Mouse (Mus musculus): Measurements from ENCODE around the gene Mgat4b. TPM values are rescaled to one million over a fixed set of nuclear protein-coding genes. Genes with fewer than 3 reads are reported as not detected.

Mgat4b gene
- polyA plus RNA-seq, 1 experiment from 2014 or later: 15.2 TPM

Small RNA genes within 50 kb of the gene (microRNA-seq; reads per million reads assigned to microRNA genes)
- gene Mir6919: 0.93 reads per million

Other genes starting within 250 kb of the Mgat4b start
- gene Rnf130, start 185.5 kb upstream of the Mgat4b start, polyA plus RNA-seq (2014; fragmentation: Nextera tagmentation; extraction: Ambion mirVana): 55.9 and 72.6 TPM in 2 replicates
- 23.3 and 28.3 TPM in 2 replicates for gene Tbc1d9b, start 79.5 kb upstream of the Mgat4b start, polyA plus RNA-seq (2014; fragmentation: Nextera tagmentation; extraction: Ambion mirVana)
- 34.5 and 41.5 TPM in 2 replicates for gene Mrnip, start 36.4 kb upstream of the Mgat4b start, polyA plus RNA-seq (2014; fragmentation: Nextera tagmentation; extraction: Ambion mirVana)
- 263 and 276 TPM in 2 replicates for gene Sqstm1, start 63 bp upstream of the Mgat4b start, polyA plus RNA-seq (2014; fragmentation: Nextera tagmentation; extraction: Ambion mirVana)
- gene Ltc4s, start 27.7 kb downstream of the Mgat4b start, polyA plus RNA-seq (2014; fragmentation: Nextera tagmentation; extraction: Ambion mirVana): 3.4 and 4.1 TPM in 2 replicates
- 5.4 and 5.8 TPM in 2 replicates for gene Maml1, start 81.4 kb downstream of the Mgat4b start, polyA plus RNA-seq (2014; fragmentation: Nextera tagmentation; extraction: Ambion mirVana)
- 190 and 210 TPM in 2 replicates for gene Canx, start 114.8 kb downstream of the Mgat4b start, polyA plus RNA-seq (2014; fragmentation: Nextera tagmentation; extraction: Ambion mirVana)
- 0.86 and 0.88 TPM in 2 replicates for gene Cby3, start 143.6 kb downstream of the Mgat4b start, polyA plus RNA-seq (2014; fragmentation: Nextera tagmentation; extraction: Ambion mirVana)
- 598 and 623 TPM in 2 replicates for gene Hnrnph1, start 166.1 kb downstream of the Mgat4b start, polyA plus RNA-seq (2014; fragmentation: Nextera tagmentation; extraction: Ambion mirVana)
- gene Rufy1, start 220.2 kb downstream of the Mgat4b start, polyA plus RNA-seq (2014; fragmentation: Nextera tagmentation; extraction: Ambion mirVana): 27.2 and 32.7 TPM in 2 replicates